Mouse (Mus musculus) embryo, embryonic 9.5 days (tissue): ENCODE measurements around the gene Sesn1.
"Not testable (repeated sequence)": the region's sequence is repeated elsewhere in the genome, so short reads cannot be mapped to it uniquely, and the experiment has no call there.

Source experiments
- DNase-seq: peaks from one replicate; pipeline ENCODE4 v3.0.0-alpha.2; 2017; ENCODE audit errors: extremely low spot score

Gene Sesn1

GRCm38 (mm10) chr10:41809771-41810563 lies at the start of gene Sesn1, which contains the start of gene Cep57l1:
Gene Sesn1 (plus strand): TSS chr10:41809935.
Gene Cep57l1 (minus strand): TSS chr10:41809871.
- peak; percentile 96 for DNase-seq

GRCm38 (mm10) chr10:41760866-41761265 lies 48.9 kb upstream of the Sesn1 start:
- no peak for DNase-seq

GRCm38 (mm10) chr10:41763741-41764385 lies 45.9 kb upstream of the Sesn1 start:
- no peak for DNase-seq

- no peak for DNase-seq
These were observed 44.1 kb upstream of the Sesn1 start for GRCm38 (mm10) chr10:41765586-41765985.

- no peak for DNase-seq
These were observed 43.5 kb upstream of the Sesn1 start for GRCm38 (mm10) chr10:41766280-41766679.

- no peak for DNase-seq
These were observed 42.5 kb upstream of the Sesn1 start for GRCm38 (mm10) chr10:41767254-41767653.

GRCm38 (mm10) chr10:41792375-41792774 lies 17.4 kb upstream of the Sesn1 start:
- DNase-seq, result no peak

- no peak for DNase-seq
These were observed 12.5 kb upstream of the Sesn1 start for GRCm38 (mm10) chr10:41797253-41797652.

- DNase-seq, result no peak
These were observed 6.3 kb upstream of the Sesn1 start for GRCm38 (mm10) chr10:41803467-41803866.

- no peak for DNase-seq
These were observed 5.0 kb upstream of the Sesn1 start for GRCm38 (mm10) chr10:41804711-41805110.

- no peak for DNase-seq
These were observed 3.9 kb upstream of the Sesn1 start for GRCm38 (mm10) chr10:41805729-41806355.

- DNase-seq, result peak; percentile 10
These were observed 510 bp upstream of the Sesn1 start for GRCm38 (mm10) chr10:41809080-41809770.

GRCm38 (mm10) chr10:41810564-41811455 lies 1.1 kb downstream of the Sesn1 start:
- DNase-seq, result no peak

GRCm38 (mm10) chr10:41812566-41812965 lies 2.8 kb downstream of the Sesn1 start:
- DNase-seq, result no peak

GRCm38 (mm10) chr10:41814305-41814853 lies 4.6 kb downstream of the Sesn1 start:
- no peak for DNase-seq

- no peak for DNase-seq
These were observed 6.8 kb downstream of the Sesn1 start for GRCm38 (mm10) chr10:41816516-41816915.

- DNase-seq, result no peak
These were observed 8.4 kb downstream of the Sesn1 start for GRCm38 (mm10) chr10:41818036-41818732.

GRCm38 (mm10) chr10:41818733-41819070 lies 9.0 kb downstream of the Sesn1 start:
- DNase-seq, result not testable (repeated sequence)

GRCm38 (mm10) chr10:41819307-41819706 lies 9.6 kb downstream of the Sesn1 start:
- no peak for DNase-seq

GRCm38 (mm10) chr10:41820401-41820800 lies 10.7 kb downstream of the Sesn1 start:
- no peak for DNase-seq
